Mouse (Mus musculus) adrenal gland, postnatal 25 days (tissue): ENCODE data around the gene Tex13c2. TPM values are rescaled to one million over a fixed set of nuclear protein-coding genes. Genes with fewer than 3 reads are reported as not detected.

Source experiments
- DNase-seq: peaks from one replicate; pipeline ENCODE4 v3.0.0; 2021; ENCODE audit warnings: mixed read lengths
- long read RNA-seq: library from polyadenylated mRNA; stranded (forward); transcript quantifications from one replicate; pipeline ENCODE4 v2.0.0, GENCODE M21; 2021
- total RNA-seq: library from RNA; stranded (reverse); gene quantifications from 2 replicates; pipeline ENCODE4 v1.2.3, GENCODE M21; 2021

Gene Tex13c2
- not detected in 2 replicates for total RNA-seq
- long read RNA-seq: 0 reads

- no peak for DNase-seq
These were observed at the start of gene Tex13c2 for GRCm38 (mm10) chrX:42489446-42489845. Gene Tex13c2, plus strand, starts transcription at chrX:42489691.

- no peak for DNase-seq
These were observed 39.2 kb upstream of the Tex13c2 start for GRCm38 (mm10) chrX:42450305-42450704.

- no peak for DNase-seq
These were observed 36.5 kb upstream of the Tex13c2 start for GRCm38 (mm10) chrX:42453001-42453400.

- no peak for DNase-seq
These were observed 35.0 kb upstream of the Tex13c2 start for GRCm38 (mm10) chrX:42454533-42454932.

GRCm38 (mm10) chrX:42490336-42490735 is 845 bp downstream of the Tex13c2 start:
- DNase-seq: no peak

GRCm38 (mm10) chrX:42500538-42500937 is 11.0 kb downstream of the Tex13c2 start:
- no peak for DNase-seq

- DNase-seq: no peak
These were observed 13.0 kb downstream of the Tex13c2 start, which contains the start of gene Sh2d1a for GRCm38 (mm10) chrX:42502291-42503043. Gene Sh2d1a, plus strand, starts transcription at chrX:42502453.

- DNase-seq: no peak
These were observed 21.6 kb downstream of the Tex13c2 start for GRCm38 (mm10) chrX:42511105-42511504.

- no peak for DNase-seq
These were observed 23.1 kb downstream of the Tex13c2 start for GRCm38 (mm10) chrX:42512567-42512966.

GRCm38 (mm10) chrX:42522868-42523267 is 33.4 kb downstream of the Tex13c2 start:
- DNase-seq: no peak

- no peak for DNase-seq
These were observed 41.2 kb downstream of the Tex13c2 start for GRCm38 (mm10) chrX:42530703-42531102.

GRCm38 (mm10) chrX:42540030-42540755 is 50.7 kb downstream of the Tex13c2 start:
- no peak for DNase-seq

GRCm38 (mm10) chrX:42540756-42541053 is 51.2 kb downstream of the Tex13c2 start:
- peak; percentile 56 for DNase-seq

Other genes with a start within 250 kb of the Tex13c2 start
- gene Sh2d1a, start 12.8 kb downstream of the Tex13c2 start, total RNA-seq: not detected in 2 replicates